Mouse (Mus musculus): ENCODE measurements around the gene Ap3b1. TPM values are rescaled to one million over a fixed set of nuclear protein-coding genes. Genes with fewer than 3 reads are reported as not detected.
"Not testable (repeated sequence)": the region's sequence is repeated elsewhere in the genome, so short reads cannot be mapped to it uniquely, and the experiment has no call there.

Ap3b1 gene
- polyA plus RNA-seq (2016; fragmentation: Nextera tagmentation; extraction: Ambion mirVana) = 47.5 and 51.4 TPM in 2 replicates

DNA sequence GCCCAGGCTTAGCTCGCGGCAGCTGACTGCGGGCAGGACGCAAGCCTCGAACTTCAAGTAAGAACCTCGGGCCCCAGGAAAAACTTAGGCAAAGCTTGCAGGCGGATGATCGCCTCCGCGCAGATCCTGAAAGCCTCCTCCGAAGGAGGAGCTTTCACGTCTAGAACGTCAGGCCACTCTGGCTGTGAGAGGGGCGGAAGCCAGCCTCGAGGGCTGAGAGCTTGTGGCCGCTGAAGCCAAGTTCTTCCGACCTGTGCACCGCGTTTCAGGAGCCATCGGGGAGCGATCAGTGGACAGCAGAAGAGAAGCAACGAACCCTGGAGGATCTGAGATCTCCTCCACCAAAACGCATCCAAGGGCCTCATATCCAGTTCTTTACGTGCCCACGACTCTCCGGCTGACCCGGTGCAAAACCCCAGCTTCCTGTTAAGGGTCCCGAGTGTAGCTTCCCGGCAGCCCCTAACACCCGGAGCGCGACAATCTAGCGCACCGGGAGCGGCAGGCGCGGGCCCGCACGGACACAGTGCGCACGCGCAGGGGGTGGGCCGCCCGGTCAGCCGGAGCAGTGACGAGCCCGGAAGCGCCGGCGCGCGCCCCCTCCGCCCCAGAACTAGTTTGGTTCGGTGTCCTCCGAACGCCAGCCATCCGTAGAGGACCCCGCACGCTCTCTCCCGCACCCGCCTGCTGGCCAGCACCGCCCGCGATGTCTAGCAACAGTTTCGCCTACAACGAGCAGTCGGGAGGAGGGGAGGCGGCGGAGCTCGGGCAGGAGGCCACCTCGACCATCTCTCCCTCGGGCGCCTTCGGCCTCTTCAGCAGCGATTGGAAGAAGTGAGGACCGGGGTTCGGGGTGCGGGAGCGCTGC is at the start of gene Ap3b1:
Ap3b1 (plus strand) TSS at position 560 of the 865 bp plus-strand sequence.
- Histone ChIP-seq H3K27me3 (no peaks in the 10 kb centered on the region), H3K4me1 (peaks cover 3% of the 10 kb centered on the region; the same call in 1 of the 2 replicates), H3K9me3 (no peaks in the 10 kb centered on the region), H3K27ac (peak within 1 kb of the TSS; percentile 88), H3K9ac (peak within 1 kb of the TSS; percentile 91), H3K36me3 (no peaks in the 10 kb centered on the region), H3K4me2 (replicated peaks) (peak within 1 kb of the TSS; percentile 70), H3K4me3 (peak within 1 kb of the TSS; percentile 90)
- under 1% methylated on average over 78 of the region's 79 CpGs for WGBS
- ATAC-seq (ENCODE audit: insufficient number of reproducible peaks, insufficient read depth, low FRiP score, low TSS enrichment) = peak; percentile 89

DNA sequence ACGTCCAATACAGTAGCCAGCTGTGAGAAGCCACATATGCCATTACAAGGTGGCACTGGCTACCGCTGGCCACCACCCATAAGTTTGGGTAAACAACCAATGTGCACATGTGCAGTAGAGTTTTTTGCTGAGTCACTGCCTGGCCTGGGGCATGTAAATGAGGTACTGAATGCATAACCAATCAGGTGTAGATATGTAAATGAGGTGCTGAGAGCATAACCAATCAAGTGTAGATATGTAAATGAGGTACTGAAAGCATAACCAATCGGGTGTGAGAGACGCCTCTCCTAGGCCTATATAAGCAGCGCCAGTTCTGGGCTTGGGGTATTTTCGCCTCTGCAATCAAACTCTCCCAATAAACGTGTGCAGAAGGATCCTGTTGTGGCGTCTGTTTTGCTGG is 45.9 kb upstream of the Ap3b1 start:
- not testable (repeated sequence) for ATAC-seq (ENCODE audit: insufficient number of reproducible peaks, insufficient read depth, low FRiP score, low TSS enrichment)
- 91% methylated on average over 8 of the region's 8 CpGs for WGBS

DNA sequence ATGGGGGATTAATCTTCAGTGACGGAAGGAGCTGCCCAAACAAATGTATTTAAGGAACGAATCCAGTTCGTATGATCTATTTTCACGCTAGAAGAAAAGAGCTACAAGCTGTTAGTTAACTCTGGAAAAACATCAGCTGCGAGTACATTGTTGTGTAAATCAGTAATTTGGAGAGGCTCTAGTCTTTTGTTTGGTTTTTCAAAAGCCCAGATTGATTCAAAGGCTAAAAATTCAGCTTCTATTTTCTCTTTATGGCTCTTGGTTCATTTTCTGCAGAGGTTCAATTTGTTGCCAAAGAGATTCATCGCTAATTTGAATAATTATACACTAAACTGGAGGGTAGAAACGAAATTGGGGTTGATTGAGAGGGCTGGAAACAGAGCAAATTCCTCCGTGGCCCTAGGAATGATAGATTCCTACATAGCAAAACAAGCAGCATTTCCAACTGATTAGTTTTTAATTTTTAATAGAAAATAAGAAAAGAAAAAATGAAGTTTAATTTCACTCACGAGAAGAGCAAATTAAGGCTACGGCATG is 41.7 kb upstream of the Ap3b1 start:
- WGBS = 76% methylated on average over 10 of the region's 10 CpGs
- H3K27me3 ChIP-seq = no peaks in the 10 kb centered on the region
- no peak for ATAC-seq (ENCODE audit: insufficient number of reproducible peaks, insufficient read depth, low FRiP score, low TSS enrichment)
- no peaks in the 10 kb centered on the region for H3K36me3 ChIP-seq
- no peak overlapping the region for H3K4me2 ChIP-seq (replicated peaks)
- H3K4me1 ChIP-seq = no peaks in the 10 kb centered on the region
- H3K9ac ChIP-seq = no peak overlapping the region
- no peak overlapping the region for H3K4me3 ChIP-seq
- H3K27ac ChIP-seq = no peak overlapping the region
- H3K9me3 ChIP-seq = no peaks in the 10 kb centered on the region

More for the DNA sequence above, 45.9 kb upstream of the Ap3b1 start:
- not testable (repeated sequence) for H3K9me3 ChIP-seq; H3K36me3 ChIP-seq; H3K27me3 ChIP-seq; H3K27ac ChIP-seq; H3K4me1 ChIP-seq; H3K4me2 ChIP-seq (replicated peaks); H3K4me3 ChIP-seq; H3K9ac ChIP-seq

DNA sequence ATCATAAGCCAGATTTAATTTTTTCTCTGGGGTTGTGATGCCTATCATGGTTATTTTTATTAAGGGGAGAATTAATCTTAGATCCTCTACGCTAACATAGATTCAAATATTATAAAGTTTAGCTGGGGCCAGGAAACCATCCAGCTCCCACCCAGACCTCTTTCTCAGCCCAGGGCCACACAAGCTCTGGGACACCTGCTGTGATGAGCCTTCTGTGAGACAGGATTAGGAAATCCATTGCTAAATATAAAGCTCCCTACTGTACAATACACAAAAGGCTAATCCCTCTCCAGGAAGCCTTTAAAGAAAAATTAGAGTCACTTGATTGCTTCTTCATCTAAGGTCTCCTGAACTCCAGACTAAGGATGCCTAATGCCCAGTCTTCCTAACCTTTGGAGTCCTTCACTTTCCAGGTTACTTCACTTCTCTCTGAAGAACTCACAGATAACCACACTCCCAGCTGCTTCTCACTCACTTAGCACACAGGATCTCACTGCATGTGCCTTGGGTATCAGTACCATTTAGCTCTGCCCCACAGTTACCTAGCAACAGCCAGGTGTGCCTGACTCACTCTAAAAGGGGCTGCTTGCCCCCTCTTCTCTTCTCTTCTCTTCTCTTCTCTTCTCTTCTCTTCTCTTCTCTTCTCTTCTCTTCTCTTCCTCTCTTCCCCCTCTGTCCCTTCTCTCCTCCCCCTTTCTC is 37.5 kb upstream of the Ap3b1 start:
- H3K27ac ChIP-seq = no peak overlapping the region

DNA sequence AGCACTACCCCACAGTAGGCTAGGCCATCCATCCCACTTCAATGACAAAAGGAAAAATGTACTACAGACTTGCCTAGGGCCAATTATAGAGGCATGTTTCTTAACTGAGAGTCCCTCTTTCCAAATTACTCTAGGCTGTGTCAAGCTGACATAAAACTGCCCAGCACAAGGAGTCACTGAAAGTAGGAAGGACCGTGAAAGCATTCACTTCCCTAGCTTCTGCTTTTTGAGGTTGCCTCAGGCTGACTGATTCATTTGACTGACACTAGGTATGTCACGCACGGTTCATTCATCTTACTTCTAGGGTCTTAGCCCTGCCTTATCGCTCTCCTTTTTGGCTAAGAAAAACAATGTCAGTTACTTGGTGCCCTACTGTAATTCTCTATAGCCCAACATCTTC is 36.3 kb upstream of the Ap3b1 start:
- Histone ChIP-seq H3K9ac (no peak overlapping the region), H3K27ac (no peak overlapping the region), H3K36me3 (no peaks in the 10 kb centered on the region), H3K27me3 (no peaks in the 10 kb centered on the region), H3K4me1 (no peaks in the 10 kb centered on the region), H3K9me3 (peaks cover 3% of the 10 kb centered on the region; the same call in 1 of the 2 replicates), H3K4me2 (replicated peaks) (no peak overlapping the region), H3K4me3 (no peak overlapping the region)
- ATAC-seq (ENCODE audit: insufficient number of reproducible peaks, insufficient read depth, low FRiP score, low TSS enrichment) = no peak
- 85% methylated on average over 4 of the region's 4 CpGs for WGBS

More for the DNA sequence above, 37.5 kb upstream of the Ap3b1 start:
- ATAC-seq (ENCODE audit: insufficient number of reproducible peaks, insufficient read depth, low FRiP score, low TSS enrichment) = no peak
- H3K4me2 ChIP-seq (replicated peaks) = no peak overlapping the region
- no peaks in the 10 kb centered on the region for H3K4me1 ChIP-seq
- WGBS = 76% methylated on average over 1 of the region's 1 CpGs
- no peak overlapping the region for H3K4me3 ChIP-seq
- H3K9ac ChIP-seq = no peak overlapping the region
- peaks cover 3% of the 10 kb centered on the region; the same call in 1 of the 2 replicates for H3K9me3 ChIP-seq
- H3K27me3 ChIP-seq = no peaks in the 10 kb centered on the region
- H3K36me3 ChIP-seq = no peaks in the 10 kb centered on the region

DNA sequence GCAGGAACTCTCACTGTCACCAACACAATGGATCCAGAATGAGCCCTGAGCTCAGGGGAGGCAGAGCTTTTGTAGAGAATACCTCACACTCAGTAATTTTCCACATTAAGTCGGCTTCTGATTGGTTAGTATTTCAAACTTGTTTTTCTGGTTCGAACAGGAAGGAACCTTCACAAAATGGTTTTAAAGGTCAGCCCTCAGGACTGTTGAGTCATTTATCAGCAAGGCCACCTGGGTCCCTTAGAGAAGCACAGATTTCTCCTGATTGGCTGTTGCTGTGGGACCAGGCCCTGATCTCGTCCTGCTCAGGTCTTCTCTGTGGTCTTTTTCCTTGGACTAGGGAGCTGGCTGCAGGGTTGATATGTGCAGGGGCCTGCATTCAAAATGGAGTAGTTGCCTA is 30.7 kb upstream of the Ap3b1 start:
- WGBS = 60% methylated on average over 3 of the region's 3 CpGs
- H3K27ac ChIP-seq = no peak overlapping the region
- no peaks in the 10 kb centered on the region for H3K36me3 ChIP-seq
- H3K4me3 ChIP-seq = no peak overlapping the region
- peaks cover 3% of the 10 kb centered on the region; the same call in 1 of the 2 replicates for H3K9me3 ChIP-seq
- H3K27me3 ChIP-seq = no peaks in the 10 kb centered on the region
- no peaks in the 10 kb centered on the region for H3K4me1 ChIP-seq
- H3K4me2 ChIP-seq (replicated peaks) = no peak overlapping the region
- no peak overlapping the region for H3K9ac ChIP-seq
- ATAC-seq (ENCODE audit: insufficient number of reproducible peaks, insufficient read depth, low FRiP score, low TSS enrichment) = no peak

DNA sequence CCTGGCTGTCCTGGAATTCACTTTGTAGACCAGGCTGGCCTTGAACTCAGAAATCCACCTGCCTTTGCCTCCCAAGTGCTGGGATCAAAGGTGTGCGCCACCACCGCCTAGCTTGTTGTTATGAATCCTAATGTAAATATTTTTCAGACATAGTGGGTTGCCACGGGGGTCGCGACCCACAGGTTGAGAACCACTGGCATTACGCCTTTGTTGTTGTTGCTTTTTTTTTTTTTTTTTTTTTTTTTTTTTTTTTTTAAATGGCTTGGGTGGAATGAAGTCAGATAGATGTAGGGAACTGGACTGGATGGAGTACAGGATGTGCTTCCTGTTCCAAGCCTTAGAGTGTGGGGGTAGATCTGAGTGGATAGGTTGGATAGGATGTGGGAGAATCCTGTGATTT is 29.8 kb upstream of the Ap3b1 start:
- H3K4me3 ChIP-seq; H3K27ac ChIP-seq; ATAC-seq (ENCODE audit: insufficient number of reproducible peaks, insufficient read depth, low FRiP score, low TSS enrichment); H3K9me3 ChIP-seq; H3K9ac ChIP-seq; H3K36me3 ChIP-seq; H3K4me1 ChIP-seq; H3K27me3 ChIP-seq; H3K4me2 ChIP-seq (replicated peaks): not testable (repeated sequence)
- WGBS = 92% methylated on average over 6 of the region's 6 CpGs

DNA sequence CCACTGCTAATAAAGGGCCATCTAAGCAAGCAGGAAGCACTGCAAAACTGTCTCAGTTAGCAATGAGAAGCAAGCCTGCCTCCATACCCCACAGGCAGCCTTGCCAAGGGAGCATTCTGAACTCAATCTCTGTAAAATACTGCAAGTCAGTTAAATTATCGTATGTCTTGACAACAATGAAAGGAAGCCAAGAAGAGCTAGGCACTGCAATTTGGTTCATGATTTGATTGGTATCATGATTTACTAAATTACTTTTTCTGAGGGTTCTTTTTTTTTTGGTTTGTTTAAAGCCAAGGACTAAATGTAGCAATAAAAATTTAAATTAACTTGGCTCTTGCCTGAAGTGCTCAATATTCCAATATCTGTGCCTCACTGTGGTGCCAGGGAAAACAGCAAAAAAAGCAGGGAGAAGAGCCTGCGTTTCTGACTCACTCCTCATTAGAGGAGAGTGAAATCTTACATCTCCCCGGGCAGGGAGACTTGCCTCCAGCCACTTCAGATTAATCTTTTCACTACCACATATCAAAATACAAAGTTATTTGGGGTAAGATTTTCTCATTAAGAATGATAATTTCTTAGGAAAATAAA is 28.3 kb upstream of the Ap3b1 start:
- no peaks in the 10 kb centered on the region for H3K4me1 ChIP-seq
- H3K9me3 ChIP-seq = no peaks in the 10 kb centered on the region
- 73% methylated on average over 3 of the region's 3 CpGs for WGBS

DNA sequence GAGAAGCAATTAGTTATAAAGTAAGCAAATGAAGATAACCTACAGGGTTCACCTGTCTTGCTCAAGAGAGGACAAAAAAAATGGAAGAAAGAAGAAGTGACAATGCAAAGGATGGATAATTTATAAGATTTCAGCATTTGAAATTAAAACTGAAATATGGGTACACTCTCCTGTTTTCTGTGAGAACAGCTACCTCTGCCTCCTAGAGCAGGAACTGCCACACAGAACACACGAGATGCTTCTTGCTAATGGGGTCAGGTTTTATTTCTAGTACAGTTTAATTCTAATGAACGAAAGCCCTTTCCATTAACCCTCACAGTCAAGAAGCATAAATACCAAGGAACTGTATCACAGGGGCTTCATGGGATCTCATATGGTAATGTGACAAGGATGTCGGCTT is 20.4 kb upstream of the Ap3b1 start:
- Histone ChIP-seq H3K27ac (no peak overlapping the region), H3K27me3 (no peaks in the 10 kb centered on the region), H3K36me3 (no peaks in the 10 kb centered on the region), H3K4me3 (no peak overlapping the region), H3K9me3 (no peaks in the 10 kb centered on the region; the same call in 1 of the 2 replicates), H3K4me1 (no peaks in the 10 kb centered on the region), H3K4me2 (replicated peaks) (no peak overlapping the region), H3K9ac (no peak overlapping the region)
- ATAC-seq (ENCODE audit: insufficient number of reproducible peaks, insufficient read depth, low FRiP score, low TSS enrichment) = no peak
- 78% methylated on average over 3 of the region's 3 CpGs for WGBS

More for the DNA sequence above, 28.3 kb upstream of the Ap3b1 start:
- ATAC-seq (ENCODE audit: insufficient number of reproducible peaks, insufficient read depth, low FRiP score, low TSS enrichment) = no peak
- H3K36me3 ChIP-seq = no peaks in the 10 kb centered on the region
- H3K4me3 ChIP-seq = no peak overlapping the region
- H3K4me2 ChIP-seq (replicated peaks) = no peak overlapping the region
- no peak overlapping the region for H3K9ac ChIP-seq
- H3K27me3 ChIP-seq = no peaks in the 10 kb centered on the region
- H3K27ac ChIP-seq = no peak overlapping the region

DNA sequence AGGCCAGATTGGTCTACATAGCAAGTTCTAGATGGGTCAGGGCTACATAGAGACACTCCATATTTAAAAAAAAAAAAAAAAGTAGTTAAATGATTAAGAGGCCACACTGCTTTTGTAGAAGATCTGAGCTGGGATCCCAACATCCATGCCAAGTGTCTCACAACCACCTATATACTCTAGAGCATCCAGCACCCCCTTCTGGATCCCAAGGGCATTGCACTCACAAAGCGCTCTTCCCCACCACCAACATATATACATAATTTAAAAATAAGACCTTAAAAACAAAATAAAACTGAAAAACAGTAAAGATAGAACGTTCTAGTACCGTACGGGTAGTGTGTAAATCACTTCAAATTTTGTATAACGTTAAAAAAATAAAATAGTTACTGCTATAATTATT is 15.6 kb upstream of the Ap3b1 start:
- no peak overlapping the region for H3K9ac ChIP-seq
- no peak overlapping the region for H3K27ac ChIP-seq
- H3K4me3 ChIP-seq = no peak overlapping the region
- WGBS = 91% methylated on average over 5 of the region's 5 CpGs
- no peaks in the 10 kb centered on the region for H3K27me3 ChIP-seq
- no peak for ATAC-seq (ENCODE audit: insufficient number of reproducible peaks, insufficient read depth, low FRiP score, low TSS enrichment)
- H3K9me3 ChIP-seq = no peaks in the 10 kb centered on the region; the same call in 1 of the 2 replicates
- H3K4me1 ChIP-seq = no peaks in the 10 kb centered on the region
- no peaks in the 10 kb centered on the region for H3K36me3 ChIP-seq
- H3K4me2 ChIP-seq (replicated peaks) = no peak overlapping the region

DNA sequence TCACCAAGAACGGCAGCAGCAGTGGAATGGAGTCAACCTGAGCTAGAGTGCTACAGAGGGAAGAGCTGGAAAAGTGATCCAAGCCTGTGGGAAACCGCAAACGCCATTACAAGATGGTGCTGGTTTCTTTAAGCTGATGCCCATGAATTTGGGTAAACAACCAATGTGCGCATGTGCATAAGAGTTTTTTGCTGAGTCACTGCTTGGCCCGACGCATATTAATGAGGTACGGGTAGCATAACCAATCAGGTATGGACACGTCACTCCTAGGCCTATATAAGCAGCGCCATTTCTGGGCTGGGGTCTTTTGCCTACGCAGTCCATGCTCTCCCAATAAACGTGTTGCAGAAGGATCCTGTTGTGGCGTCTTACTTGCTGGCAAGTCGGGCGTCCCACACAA is 14.2 kb upstream of the Ap3b1 start:
- not testable (repeated sequence) for ATAC-seq (ENCODE audit: insufficient number of reproducible peaks, insufficient read depth, low FRiP score, low TSS enrichment); H3K36me3 ChIP-seq; H3K4me3 ChIP-seq; H3K4me1 ChIP-seq; H3K9me3 ChIP-seq; H3K27me3 ChIP-seq; H3K27ac ChIP-seq; H3K4me2 ChIP-seq (replicated peaks); H3K9ac ChIP-seq
- WGBS = 95% methylated on average over 14 of the region's 14 CpGs
